Comparison of ENCODE assay signal across 8 mouse cellular contexts in genomic region chr10:81426081-81426671, GRCm38 (mm10). TPM values are rescaled to one million over a fixed set of nuclear protein-coding genes. Genes with fewer than 3 reads are reported as not detected.
DNase-seq lines count a peak whose midpoint lies in the region; ATAC-seq and TF ChIP-seq lines count a peak whose summit lies in the region.

No protein-coding gene starts in this region.

- H3ac ChIP-seq in C2C12 (ENCODE audit: control insufficient read depth, insufficient read length, low read depth) = peak overlapping the region; percentile 89

- H3K36me3 ChIP-seq in C2C12 (ENCODE audit: control insufficient read depth, insufficient read depth) = peaks cover 23% of the 10 kb centered on the region
- H3K36me3 ChIP-seq in embryonic facial prominence, embryonic 10.5 days (replicated peaks) = no peaks in the 10 kb centered on the region
- no peaks in the 10 kb centered on the region for H3K36me3 ChIP-seq in heart, embryonic 12.5 days
- H3K36me3 ChIP-seq in kidney, embryonic 15.5 days = no peaks in the 10 kb centered on the region
- H3K36me3 ChIP-seq in liver, embryonic 16.5 days (ENCODE audit: control insufficient read depth, insufficient read depth) = no peaks in the 10 kb centered on the region

- DNase-seq in MN1 (ENCODE audit: low spot score) = peak; percentile 20
- peak; percentile 43 for DNase-seq in embryonic facial prominence, embryonic 10.5 days (ENCODE audit: low spot score)
- DNase-seq in ovary, postnatal 36 days (ENCODE audit: low spot score) = peak; percentile 26
- no peak for DNase-seq in B cell, adult 2 months

- H3K4me3 ChIP-seq in C2C12 (ENCODE audit: insufficient read depth, poor library complexity, severe bottlenecking) = peak overlapping the region; percentile 91
- peak overlapping the region; percentile 56 for H3K4me3 ChIP-seq in embryonic facial prominence, embryonic 10.5 days
- peak overlapping the region; percentile 65 for H3K4me3 ChIP-seq in heart, embryonic 12.5 days
- peak overlapping the region; percentile 73 for H3K4me3 ChIP-seq in kidney, embryonic 15.5 days (replicated peaks)
- H3K4me3 ChIP-seq in liver, embryonic 16.5 days (ENCODE audit: low read depth, low read length) = peak overlapping the region; percentile 62

- H3K27me3 ChIP-seq in C2C12 (ENCODE audit: control insufficient read depth, insufficient read depth, insufficient read length) = no peaks in the 10 kb centered on the region
- H3K27me3 ChIP-seq in embryonic facial prominence, embryonic 10.5 days (replicated peaks; ENCODE audit: low read depth, poor library complexity, severe bottlenecking) = peaks cover 90% of the 10 kb centered on the region
- peaks cover 4% of the 10 kb centered on the region; the same call in 1 of the 2 replicates for H3K27me3 ChIP-seq in heart, embryonic 12.5 days (replicated peaks)
- H3K27me3 ChIP-seq in kidney, embryonic 15.5 days = no peaks in the 10 kb centered on the region
- H3K27me3 ChIP-seq in liver, embryonic 16.5 days (ENCODE audit: control insufficient read depth, insufficient read depth, low read depth, low read length) = peaks cover 70% of the 10 kb centered on the region

- no peak for ATAC-seq in heart, embryonic 12.5 days (ENCODE audit: insufficient number of reproducible peaks, low FRiP score)
- ATAC-seq in kidney, embryonic 15.5 days (replicated peaks; ENCODE audit: low FRiP score) = no peak
- no peak for ATAC-seq in liver, embryonic 16.5 days (ENCODE audit: low read depth)

- peak overlapping the region; percentile 90 for H3K4me2 ChIP-seq in heart, embryonic 12.5 days
- H3K4me2 ChIP-seq in kidney, embryonic 15.5 days = peak overlapping the region; percentile 91
- peak overlapping the region; percentile 65 for H3K4me2 ChIP-seq in liver, embryonic 16.5 days (ENCODE audit: low read depth, low read length)

- H3K27ac ChIP-seq in embryonic facial prominence, embryonic 10.5 days (replicated peaks) = peak overlapping the region; percentile 54
- no peak overlapping the region for H3K27ac ChIP-seq in heart, embryonic 12.5 days (ENCODE audit: poor library complexity, severe bottlenecking)
- peak overlapping the region; percentile 84 for H3K27ac ChIP-seq in kidney, embryonic 15.5 days
- no peak overlapping the region for H3K27ac ChIP-seq in liver, embryonic 16.5 days (ENCODE audit: low read length)

- no peak for TF ChIP-seq CTCF in C2C12 (IDR thresholded peaks at IDR 0.05; ENCODE audit: control insufficient read depth, insufficient read depth, insufficient read length)

- H3K79me2 ChIP-seq in C2C12 (ENCODE audit: control insufficient read depth, insufficient read depth) = peaks cover 81% of the 10 kb centered on the region

- H3K9ac ChIP-seq in heart, embryonic 12.5 days = peak overlapping the region; percentile 84
- H3K9ac ChIP-seq in kidney, embryonic 15.5 days = peak overlapping the region; percentile 73
- H3K9ac ChIP-seq in liver, embryonic 16.5 days (ENCODE audit: low read depth, low read length) = peak overlapping the region; percentile 51; the same call in 1 of the 2 replicates

- WGBS in embryonic facial prominence, embryonic 10.5 days = 1% methylated on average over 33 of the region's 33 CpGs
- 2% methylated on average over 22 of the region's 33 CpGs for WGBS in heart, embryonic 12.5 days
- WGBS in kidney, embryonic 15.5 days = 2% methylated on average over 13 of the region's 33 CpGs
- WGBS in liver, embryonic 16.5 days (ENCODE audit: insufficient replicate concordance) = 3% methylated on average over 23 of the region's 33 CpGs

- 0 out of 2 replicates have a peak, but pooled peaks cover 4% of the 10 kb centered on the region for H3K9me3 ChIP-seq in embryonic facial prominence, embryonic 10.5 days
- no peaks in the 10 kb centered on the region for H3K9me3 ChIP-seq in heart, embryonic 12.5 days (replicated peaks)
- H3K9me3 ChIP-seq in kidney, embryonic 15.5 days (replicated peaks) = no peaks in the 10 kb centered on the region
- no peaks in the 10 kb centered on the region for H3K9me3 ChIP-seq in liver, embryonic 16.5 days (replicated peaks; ENCODE audit: control insufficient read depth, low read length)

- peaks cover 50% of the 10 kb centered on the region for H3K4me1 ChIP-seq in embryonic facial prominence, embryonic 10.5 days
- peaks cover 54% of the 10 kb centered on the region for H3K4me1 ChIP-seq in heart, embryonic 12.5 days (replicated peaks)
- H3K4me1 ChIP-seq in kidney, embryonic 15.5 days = peaks cover 66% of the 10 kb centered on the region
- H3K4me1 ChIP-seq in liver, embryonic 16.5 days (ENCODE audit: control insufficient read depth, low read depth, low read length) = peaks cover 20% of the 10 kb centered on the region

- H3K79me3 ChIP-seq in C2C12 (ENCODE audit: low read depth) = peaks cover 63% of the 10 kb centered on the region

TF ChIP-seq in C2C12, 6 proteins besides CTCF, POLR2A, EP300 and RAD21:
- TF ChIP-seq MYOG (IDR thresholded peaks at IDR 0.05; ENCODE audit: control insufficient read depth, extremely low read depth, insufficient read length) (no peak), CEBPB (IDR thresholded peaks at IDR 0.05; ENCODE audit: low read depth) (no peak), MAX (IDR thresholded peaks at IDR 0.05) (no peak), FOSL1 (IDR thresholded peaks at IDR 0.05; ENCODE audit: insufficient read depth, low read length, poor library complexity, severe bottlenecking) (no peak), USF1 (IDR thresholded peaks at IDR 0.05; ENCODE audit: low read depth) (no peak), MYOD1 (IDR thresholded peaks at IDR 0.05; ENCODE audit: control insufficient read depth, insufficient read length, low read depth) (no peak)

RNA-seq across cellular contexts. Expression of gene Nfic, which starts 29.3 kb away (rescaled TPM):
- polyA plus RNA-seq in C2C12 (2012; fragmentation: generic; extraction: Trizol) = 86.7 TPM
- polyA plus RNA-seq in embryonic facial prominence, embryonic 10.5 days (2016; fragmentation: Nextera tagmentation; extraction: Ambion mirVana) = 12.5 and 20.2 TPM in 2 replicates
- 39.3 and 40.7 TPM in 2 replicates for polyA plus RNA-seq in heart, embryonic 12.5 days (2016; fragmentation: Nextera tagmentation; extraction: Ambion mirVana)
- 67.9 and 84.5 TPM in 2 replicates for polyA plus RNA-seq in kidney, embryonic 15.5 days (2015; fragmentation: Nextera tagmentation; extraction: Ambion mirVana)
- polyA plus RNA-seq in liver, embryonic 16.5 days (2015; fragmentation: Nextera tagmentation; extraction: Ambion mirVana) = 10.2 and 12.0 TPM in 2 replicates

RNA-seq across cellular contexts. Expression of gene Smim24, which starts 33.3 kb away (rescaled TPM):
- polyA plus RNA-seq in C2C12 (2012; fragmentation: generic; extraction: Trizol) = 0.32 TPM
- polyA plus RNA-seq in embryonic facial prominence, embryonic 10.5 days (2016; fragmentation: Nextera tagmentation; extraction: Ambion mirVana) = 2.0 and 2.8 TPM in 2 replicates
- 2.9 and 4.3 TPM in 2 replicates for polyA plus RNA-seq in heart, embryonic 12.5 days (2016; fragmentation: Nextera tagmentation; extraction: Ambion mirVana)
- 26.0 and 29.4 TPM in 2 replicates for polyA plus RNA-seq in kidney, embryonic 15.5 days (2015; fragmentation: Nextera tagmentation; extraction: Ambion mirVana)
- polyA plus RNA-seq in liver, embryonic 16.5 days (2015; fragmentation: Nextera tagmentation; extraction: Ambion mirVana) = 1.7 and 4.1 TPM in 2 replicates

RNA-seq across cellular contexts. Expression of gene Gm48552, which starts 37.4 kb away (rescaled TPM):
- 0.20 TPM for polyA plus RNA-seq in C2C12 (2012; fragmentation: generic; extraction: Trizol)
- 1.8 and 3.1 TPM in 2 replicates for polyA plus RNA-seq in embryonic facial prominence, embryonic 10.5 days (2016; fragmentation: Nextera tagmentation; extraction: Ambion mirVana)
- 1.2 and 1.8 TPM in 2 replicates for polyA plus RNA-seq in heart, embryonic 12.5 days (2016; fragmentation: Nextera tagmentation; extraction: Ambion mirVana)
- 1.6 and 2.1 TPM in 2 replicates for polyA plus RNA-seq in kidney, embryonic 15.5 days (2015; fragmentation: Nextera tagmentation; extraction: Ambion mirVana)
- polyA plus RNA-seq in liver, embryonic 16.5 days (2015; fragmentation: Nextera tagmentation; extraction: Ambion mirVana) = 0.44 and 0.48 TPM in 2 replicates

RNA-seq across cellular contexts. Expression of gene Gm48551, which starts 41.9 kb away (rescaled TPM):
- polyA plus RNA-seq in C2C12 (2012; fragmentation: generic; extraction: Trizol) = 1.7 TPM
- 2.7 TPM in 2 replicates for polyA plus RNA-seq in embryonic facial prominence, embryonic 10.5 days (2016; fragmentation: Nextera tagmentation; extraction: Ambion mirVana)
- polyA plus RNA-seq in heart, embryonic 12.5 days (2016; fragmentation: Nextera tagmentation; extraction: Ambion mirVana) = 1.9 and 2.2 TPM in 2 replicates
- 2.5 and 4.1 TPM in 2 replicates for polyA plus RNA-seq in kidney, embryonic 15.5 days (2015; fragmentation: Nextera tagmentation; extraction: Ambion mirVana)
- 0.54 and 0.55 TPM in 2 replicates for polyA plus RNA-seq in liver, embryonic 16.5 days (2015; fragmentation: Nextera tagmentation; extraction: Ambion mirVana)

RNA-seq across cellular contexts. Expression of gene Dohh, which starts 41.9 kb away (rescaled TPM):
- polyA plus RNA-seq in C2C12 (2012; fragmentation: generic; extraction: Trizol) = 148 TPM
- polyA plus RNA-seq in embryonic facial prominence, embryonic 10.5 days (2016; fragmentation: Nextera tagmentation; extraction: Ambion mirVana) = 105 and 109 TPM in 2 replicates
- polyA plus RNA-seq in heart, embryonic 12.5 days (2016; fragmentation: Nextera tagmentation; extraction: Ambion mirVana) = 66.7 and 66.9 TPM in 2 replicates
- 79.7 and 82.2 TPM in 2 replicates for polyA plus RNA-seq in kidney, embryonic 15.5 days (2015; fragmentation: Nextera tagmentation; extraction: Ambion mirVana)
- 46.3 and 48.3 TPM in 2 replicates for polyA plus RNA-seq in liver, embryonic 16.5 days (2015; fragmentation: Nextera tagmentation; extraction: Ambion mirVana)

Comparison
In these comparisons a context has a peak if more than half of its experiments do, and no peak if none do; other contexts are left out.
1. DNase-seq: peak in MN1 (single experiment), embryonic facial prominence, embryonic 10.5 days (single experiment) and ovary, postnatal 36 days (single experiment); none in B cell, adult 2 months (0 of 2).
2. H3K27ac ChIP-seq: peak in embryonic facial prominence, embryonic 10.5 days (single experiment) and kidney, embryonic 15.5 days (single experiment); none in heart, embryonic 12.5 days (single experiment) and liver, embryonic 16.5 days (single experiment).
3. Peak in every context shown above with its lines, with median percentiles within 50 percentile points of each other: H3K4me3 ChIP-seq, H3K4me2 ChIP-seq and H3K9ac ChIP-seq.